Mouse (Mus musculus) frontal cortex, postnatal 36 days (tissue): ENCODE data around the gene Il5.
"Not testable (repeated sequence)": the region's sequence is repeated elsewhere in the genome, so short reads cannot be mapped to it uniquely, and the experiment has no call there.

Experiments
- DNase-seq, 2 experiments: peaks; one replicate each; pipeline ENCODE4 v3.0.0; 2022; ENCODE audit warnings: low spot score in 2 of 2

The Il5 gene

DNA sequence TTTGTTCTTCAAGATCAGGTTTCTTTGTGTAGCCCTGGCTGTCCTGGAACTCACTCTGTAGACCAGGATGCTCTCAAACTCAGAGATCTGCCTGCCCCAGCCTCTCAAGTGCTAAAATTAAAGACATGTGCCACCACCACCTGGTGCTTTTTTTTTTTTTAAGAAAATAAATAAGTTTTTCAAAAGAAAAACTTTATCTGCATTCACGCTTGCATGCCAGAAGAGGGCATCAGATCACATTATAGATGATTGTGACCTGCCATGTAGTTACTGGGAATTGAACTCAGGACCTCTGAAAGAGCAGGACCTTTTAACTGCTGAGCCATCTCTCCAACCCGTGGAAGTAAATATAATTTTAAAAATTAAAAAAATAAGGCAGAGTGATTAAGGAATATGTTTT lies 24.7 kb downstream of the Il5 start:
- DNase-seq, result no peak

DNA sequence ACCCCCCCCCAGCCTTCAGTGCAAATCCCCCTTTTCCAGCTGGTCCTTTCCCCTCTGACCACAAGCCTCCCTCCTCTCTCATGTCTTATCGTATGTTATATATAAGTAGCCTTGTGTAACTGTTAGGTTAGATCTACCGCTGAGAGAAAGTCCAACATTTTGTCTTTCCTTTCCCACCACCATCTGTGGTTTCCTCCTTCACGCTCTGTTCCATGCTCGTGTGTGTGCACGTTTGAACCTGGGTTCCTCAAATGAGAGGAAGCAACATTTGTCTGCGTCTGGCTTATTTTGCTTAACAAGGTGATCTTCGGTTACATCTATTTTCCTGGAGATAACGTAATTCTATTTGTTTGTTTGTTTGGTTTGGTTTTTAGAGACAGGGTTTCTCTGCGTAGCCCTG lies 27.4 kb downstream of the Il5 start:
- DNase-seq, result no peak

DNA sequence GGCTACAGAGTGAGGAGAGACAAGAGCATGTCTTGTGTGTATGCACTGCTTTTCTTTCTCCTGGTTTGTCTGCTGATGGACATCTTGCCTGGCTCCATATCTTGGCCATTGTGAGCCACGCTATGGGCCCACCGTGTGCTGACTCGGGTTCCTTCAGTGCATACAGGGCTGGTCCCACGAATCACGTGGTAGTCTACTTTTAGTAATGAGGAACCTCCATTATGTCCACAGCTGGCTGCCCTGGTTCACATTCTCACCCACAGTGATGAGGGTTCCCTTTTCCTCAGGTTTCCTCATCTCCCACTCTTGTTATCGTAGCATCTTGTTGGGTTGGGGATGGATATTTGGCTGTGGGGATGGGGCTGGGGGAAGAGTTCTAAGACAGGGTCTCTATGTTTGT lies 28.0 kb downstream of the Il5 start:
- no peak for DNase-seq

DNA sequence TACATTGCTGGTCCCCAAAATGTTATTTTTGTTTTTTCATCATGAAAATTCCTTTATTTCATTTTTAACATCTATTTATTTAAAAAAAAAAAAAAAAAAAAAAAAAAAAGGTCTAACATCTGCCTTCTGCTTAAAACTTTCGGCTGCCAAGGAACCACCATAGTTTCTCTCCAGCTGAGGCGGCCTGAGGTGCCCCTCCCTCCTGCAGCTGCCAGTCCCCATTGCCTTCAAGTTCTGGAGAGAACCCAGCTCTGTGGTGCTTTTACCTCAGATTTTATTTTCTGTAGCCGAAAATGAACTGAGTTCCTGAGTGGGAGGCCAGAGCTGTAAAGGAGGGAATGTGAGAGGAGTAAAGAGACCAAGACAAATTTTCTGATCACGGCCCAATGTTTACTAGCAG lies 28.7 kb downstream of the Il5 start:
- DNase-seq, result no peak

DNA sequence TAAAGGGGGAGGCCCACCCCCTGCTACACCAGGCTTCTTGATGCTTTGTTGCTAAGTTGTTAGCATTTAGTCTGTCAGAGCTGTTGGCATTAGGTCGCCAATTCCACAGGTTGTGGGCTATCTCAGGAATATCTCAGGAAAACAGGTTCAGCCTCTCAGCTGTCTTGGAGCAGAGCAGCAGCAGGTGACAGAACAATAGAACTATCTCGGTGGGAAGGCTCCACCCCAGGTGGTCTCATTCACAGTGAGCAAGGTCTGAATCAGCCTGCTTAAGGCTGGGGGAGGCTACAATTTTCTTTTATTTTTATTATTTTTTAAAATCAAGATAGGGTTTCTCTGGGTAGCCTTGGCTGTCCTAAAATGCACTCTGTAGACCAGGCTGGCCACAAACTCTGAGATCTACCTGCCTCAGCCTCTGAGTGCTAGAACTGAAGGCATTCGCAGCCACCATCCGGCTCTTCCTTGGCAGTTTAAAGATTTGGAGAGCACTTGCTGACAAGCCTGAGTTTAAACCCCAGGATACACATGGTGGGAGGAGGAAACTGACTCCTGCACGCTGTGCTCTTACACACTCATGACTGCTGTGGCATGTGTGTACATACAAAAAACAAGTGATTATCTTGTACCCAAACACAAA lies 29.2 kb downstream of the Il5 start:
- no peak for DNase-seq

DNA sequence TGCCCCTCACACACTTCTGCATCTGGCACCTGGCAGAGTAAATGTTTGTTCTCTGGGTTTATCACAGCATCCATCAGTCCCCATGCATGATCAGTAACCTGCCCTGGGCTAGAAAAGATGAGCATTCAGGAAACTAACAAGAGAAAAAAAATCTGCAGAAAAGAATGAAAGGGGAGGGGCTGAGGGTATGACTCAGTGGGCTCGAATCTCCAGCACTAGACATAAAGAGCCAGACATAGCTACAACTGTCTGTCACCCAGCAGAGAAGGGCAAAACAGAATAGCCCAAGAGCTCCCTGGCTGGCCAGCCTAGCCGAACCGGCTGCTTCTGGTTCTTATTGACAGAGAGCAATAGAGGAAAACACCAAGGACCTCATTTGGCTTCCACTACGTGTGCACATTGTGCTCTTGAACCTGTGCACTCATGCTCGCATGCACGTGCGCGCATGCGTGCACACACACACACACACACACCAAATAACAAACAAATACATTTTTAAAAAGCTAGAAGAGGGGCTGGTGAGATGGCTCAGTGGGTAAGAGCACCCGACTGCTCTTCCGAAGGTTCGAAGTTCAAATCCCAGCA lies 34.5 kb downstream of the Il5 start:
- DNase-seq, result no peak

DNA sequence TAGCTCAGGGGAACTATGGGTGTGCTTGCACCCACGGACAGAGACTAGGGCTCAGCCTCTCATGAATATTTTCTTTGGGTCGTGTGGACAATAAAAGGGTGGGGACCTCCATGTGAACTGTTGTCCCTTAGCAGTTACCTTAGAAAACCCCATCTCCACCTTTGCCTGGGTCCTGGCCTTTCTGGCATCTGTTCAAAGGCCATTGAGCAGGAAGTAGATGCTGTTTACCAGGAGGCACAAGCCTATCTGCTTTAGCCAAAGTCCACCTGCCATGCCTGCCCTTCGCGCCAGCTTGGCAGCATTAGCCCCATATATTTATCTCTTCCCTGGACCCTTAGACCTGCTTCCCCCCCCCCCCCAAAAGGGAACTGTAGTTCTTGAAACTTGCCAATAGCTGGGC lies 37.0 kb downstream of the Il5 start:
- DNase-seq, result no peak

DNA sequence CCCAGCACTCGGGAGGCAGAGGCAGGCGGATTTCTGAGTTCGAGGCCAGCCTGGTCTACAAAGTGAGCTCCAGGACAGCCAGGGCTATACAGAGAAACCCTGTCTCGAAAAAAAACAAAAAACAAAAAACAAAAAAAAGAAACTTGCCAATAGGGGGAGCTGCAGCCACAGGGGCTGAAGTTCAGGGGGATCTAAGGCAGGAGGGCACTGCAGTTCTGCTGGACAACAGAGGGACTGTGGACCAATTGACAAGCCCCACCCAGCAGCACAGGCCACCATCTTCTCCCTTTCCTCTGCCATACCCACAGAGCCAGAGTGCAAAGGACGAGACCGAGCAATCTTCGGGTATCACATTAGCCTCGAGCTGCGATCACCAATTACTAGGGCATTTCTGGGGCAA lies 37.4 kb downstream of the Il5 start:
- DNase-seq, result not testable (repeated sequence)

DNA sequence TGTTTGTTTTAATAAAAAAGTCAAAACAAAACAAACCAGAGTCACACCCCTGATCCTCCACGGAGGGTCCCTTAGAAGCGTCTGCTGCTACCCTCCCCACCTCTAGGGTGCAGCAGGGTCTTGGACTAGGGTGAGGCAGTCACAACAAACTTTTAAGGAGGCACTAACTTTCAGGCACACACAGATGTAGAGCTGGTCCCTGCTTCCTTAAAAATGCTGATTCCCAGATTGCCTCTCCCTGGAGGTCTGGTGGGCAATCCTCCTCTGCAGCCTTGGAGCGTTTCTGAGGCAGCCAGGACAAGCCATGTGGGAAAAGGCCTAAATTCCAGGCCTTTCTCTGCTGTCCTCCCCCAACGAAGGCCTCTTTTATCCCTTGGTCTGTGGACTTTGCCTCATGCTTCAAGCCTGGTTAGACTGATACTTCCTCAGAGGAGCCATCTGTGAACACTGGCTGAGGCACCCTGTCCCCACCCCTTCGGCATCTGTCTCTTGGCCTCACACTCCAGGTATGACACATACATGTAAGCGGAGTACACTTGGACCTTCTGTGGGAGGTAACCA lies 38.3 kb downstream of the Il5 start:
- DNase-seq, result no peak

DNA sequence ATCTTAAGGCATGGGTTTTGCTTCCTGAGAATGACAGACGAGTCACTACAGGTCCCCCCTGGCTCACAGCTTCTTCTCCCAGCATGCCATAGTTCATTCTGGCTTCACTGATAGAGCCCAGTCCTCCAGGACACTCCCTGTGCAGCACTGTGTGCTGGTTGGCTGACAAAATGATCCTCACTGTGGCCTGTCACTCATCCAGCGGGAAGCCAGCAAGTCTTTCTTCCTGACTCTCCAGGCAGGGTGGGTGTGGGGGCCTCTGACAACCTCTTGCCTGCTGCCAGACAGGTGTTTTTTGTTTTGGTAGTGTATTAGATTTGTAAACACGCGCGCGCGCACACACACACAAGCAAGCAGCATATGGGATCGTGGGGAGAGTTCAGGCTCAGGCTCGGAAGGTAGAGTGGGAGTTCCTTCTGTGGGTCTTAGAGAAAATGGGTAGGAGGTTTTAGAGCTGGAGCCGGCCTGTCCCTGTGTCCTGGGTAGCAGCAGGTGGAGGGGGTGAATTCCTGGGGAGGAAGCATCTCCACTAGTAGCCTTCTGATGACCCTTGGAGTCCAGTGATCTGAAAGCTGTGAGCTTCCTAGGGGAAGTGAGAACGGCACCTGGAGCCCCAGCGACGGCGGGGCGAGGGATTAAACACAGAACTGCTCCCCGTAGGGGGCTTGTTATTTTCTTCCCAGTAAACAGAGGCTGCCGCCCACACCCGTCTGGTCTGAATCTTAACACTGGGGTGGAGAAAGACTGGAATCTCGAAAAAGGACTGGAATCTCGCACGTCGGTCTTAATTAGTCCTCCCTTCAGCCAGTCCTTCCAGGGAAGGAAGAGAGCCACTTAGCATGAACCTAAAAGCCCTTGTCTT lies 39.2 kb downstream of the Il5 start:
- DNase-seq, result no peak

DNA sequence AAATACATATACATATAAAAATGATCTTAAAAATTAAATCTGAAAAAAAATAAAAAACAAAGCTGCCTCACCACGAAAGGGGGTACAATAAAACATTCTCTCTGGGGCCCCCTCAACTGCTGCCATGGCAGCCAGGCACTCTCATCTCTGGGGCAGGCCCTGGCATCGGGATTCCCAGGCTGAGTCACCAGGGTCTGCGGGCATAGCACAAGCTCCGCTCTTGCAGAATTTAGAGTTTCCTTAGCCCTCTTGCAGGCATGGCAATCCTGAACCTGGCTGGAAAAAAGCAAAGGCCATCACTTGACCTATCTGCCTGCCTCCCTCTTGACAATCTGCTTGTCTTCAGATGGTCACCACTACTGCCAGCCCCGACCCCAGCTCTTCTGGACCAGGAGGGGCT lies 40.7 kb downstream of the Il5 start:
- no peak for DNase-seq

DNA sequence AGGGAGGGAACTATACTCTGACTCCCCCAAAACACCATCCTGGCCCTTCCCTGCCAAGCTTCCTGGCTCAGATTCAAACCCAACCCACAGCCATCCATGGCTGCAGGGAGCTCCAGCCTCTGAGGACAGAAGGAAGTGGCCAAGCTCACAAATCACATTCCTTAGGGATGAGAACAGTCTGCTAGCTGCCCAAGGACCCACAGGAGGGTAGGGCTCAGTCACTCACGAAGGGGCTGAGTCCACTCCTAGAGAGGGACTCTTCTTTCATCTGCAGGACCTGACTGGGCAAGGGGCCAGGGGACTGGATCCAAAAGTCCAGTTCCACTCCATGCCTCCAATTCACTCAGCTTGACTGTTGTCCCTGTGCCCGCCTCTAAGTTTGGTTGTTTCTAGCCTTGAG lies 41.2 kb downstream of the Il5 start:
- no peak for DNase-seq

DNA sequence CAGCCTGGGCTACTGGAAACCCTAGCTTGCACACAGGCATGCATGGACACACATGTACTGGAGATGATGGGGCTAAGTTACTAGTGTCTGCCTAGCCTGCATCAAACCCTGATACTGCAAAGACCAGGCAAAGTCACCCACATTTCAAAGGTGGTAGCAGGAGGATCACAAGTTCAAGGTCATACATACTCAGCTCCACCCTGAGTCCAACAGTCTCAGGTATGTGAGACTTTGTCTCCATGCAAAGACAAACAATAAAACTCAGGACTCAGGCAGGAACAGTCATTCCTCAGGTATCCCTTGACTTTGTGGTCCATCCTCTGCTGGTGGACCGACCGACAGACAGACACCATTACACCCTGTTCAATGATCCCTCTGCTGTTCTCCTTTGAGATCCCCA lies 41.8 kb downstream of the Il5 start:
- DNase-seq, result no peak

DNA sequence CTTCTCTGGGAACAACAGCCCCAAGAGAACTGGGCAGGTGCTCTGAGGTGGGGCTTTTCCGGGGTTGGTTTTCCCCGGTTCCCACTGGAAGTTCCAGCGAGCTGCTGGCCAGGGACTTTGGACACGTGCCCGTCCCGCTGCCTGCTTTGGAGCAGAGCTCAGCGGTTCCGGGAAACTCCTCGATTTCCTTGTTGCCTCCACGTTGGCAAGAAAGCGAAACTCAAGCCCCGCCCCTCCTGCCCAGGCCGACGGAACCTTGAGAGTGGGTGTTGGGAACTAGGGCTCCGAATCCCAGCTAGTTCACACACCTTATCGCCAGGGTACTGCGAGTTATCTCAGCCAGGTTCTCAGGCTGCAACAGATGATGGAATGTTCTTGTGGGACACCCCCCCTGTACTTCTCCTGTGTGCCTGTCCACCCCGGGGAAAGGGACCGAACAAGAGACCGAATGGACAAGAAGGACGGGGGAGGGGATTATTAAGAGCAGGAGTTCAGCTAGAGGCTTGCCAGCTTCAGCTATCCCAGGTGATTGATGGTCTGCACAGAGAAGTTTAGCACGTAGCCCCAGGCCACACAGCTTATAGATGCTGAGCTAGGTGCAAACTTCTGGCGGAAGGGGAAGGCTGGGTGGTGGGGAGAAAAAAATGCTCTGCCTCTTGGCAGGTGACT lies 42.4 kb downstream of the Il5 start:
- peak in 1 of 2 experiments; percentile 25 for DNase-seq

DNA sequence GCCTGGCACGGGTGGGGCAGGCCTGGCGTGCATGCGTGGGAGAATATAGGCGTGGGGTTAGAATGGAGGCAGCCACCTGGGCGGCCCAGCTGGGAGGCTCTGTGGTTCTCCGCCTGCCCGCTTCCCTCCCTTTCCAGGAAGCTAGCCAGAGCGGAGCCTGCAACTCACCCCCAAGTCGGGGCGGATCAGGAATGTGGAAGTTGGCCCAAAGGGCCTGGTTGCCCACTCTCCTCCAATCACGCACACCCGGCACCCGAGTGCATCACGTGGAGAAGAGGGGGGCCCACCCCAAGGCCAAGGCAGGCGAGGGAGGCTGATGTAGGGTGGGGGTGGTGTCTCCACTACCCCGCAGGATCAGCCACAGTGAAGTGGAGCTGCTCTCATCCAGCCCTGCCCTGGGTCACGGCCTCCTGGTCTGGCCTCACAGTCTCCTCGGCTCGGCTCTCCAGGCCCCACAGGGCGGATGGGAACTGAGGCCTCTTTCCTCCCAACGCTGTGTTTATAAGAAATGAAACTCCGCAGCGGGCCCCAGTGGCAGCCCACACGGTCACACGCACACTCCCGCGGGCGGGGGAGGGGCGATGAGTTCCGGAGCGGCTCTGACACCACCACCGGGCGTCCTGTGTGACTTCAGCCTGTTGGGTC lies 43.0 kb downstream of the Il5 start:
- peak; percentile 69 to 73 for DNase-seq

DNA sequence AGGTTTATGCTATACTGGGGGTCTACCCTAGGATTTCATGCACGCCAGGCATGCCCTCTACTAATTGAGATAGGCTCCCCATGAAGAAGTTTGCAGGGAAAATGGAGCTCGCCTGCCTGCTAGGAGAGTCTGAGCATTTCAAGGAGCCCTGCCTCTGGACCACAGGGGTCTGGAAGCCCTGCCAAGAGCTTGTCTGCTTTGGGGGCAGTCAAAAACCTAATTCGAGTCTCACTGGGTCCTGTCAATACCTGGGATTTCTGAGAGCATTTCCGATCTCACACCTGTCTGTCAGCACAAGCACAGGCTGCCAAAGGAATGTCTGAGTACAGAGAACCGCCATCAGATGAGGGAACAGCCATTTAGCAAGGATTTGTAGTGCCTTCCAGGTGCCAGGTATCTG lies 44.0 kb downstream of the Il5 start:
- no peak for DNase-seq

DNA sequence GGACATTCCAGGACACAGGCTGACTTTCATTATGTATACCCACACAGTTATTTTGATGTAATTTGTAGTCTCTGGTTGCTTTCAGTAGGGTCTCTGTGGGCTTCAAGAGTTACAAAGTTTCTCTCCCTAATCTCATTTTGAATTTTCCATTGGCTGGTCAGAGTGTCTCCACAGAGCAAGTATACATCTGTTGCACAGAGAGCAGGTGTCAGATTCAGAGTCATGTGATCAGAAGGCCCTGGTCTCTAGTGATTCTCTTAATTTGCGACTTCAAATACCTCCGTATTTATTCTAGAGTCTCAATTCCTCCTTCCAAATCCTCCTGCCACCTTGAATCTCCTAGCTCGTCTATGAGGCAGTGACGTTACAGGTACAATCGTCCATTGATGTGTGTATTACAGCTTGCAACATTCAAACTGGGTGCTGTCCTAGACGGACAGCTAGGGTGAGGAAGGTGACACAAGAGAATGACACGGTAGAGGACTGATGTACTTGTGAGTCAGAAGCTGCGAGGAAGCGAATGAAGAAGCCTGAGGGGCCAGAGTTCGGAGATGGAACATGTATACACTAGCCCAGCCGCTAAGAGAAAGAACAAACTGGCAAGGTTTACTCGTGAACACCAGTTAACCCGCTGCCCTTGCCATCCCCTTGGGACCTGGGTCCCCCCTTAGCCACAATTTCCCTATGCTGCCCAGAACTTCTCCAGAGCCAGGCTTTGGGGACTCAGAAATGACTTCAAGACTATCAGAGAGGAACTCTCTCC lies 48.0 kb downstream of the Il5 start:
- DNase-seq, result no peak

DNA sequence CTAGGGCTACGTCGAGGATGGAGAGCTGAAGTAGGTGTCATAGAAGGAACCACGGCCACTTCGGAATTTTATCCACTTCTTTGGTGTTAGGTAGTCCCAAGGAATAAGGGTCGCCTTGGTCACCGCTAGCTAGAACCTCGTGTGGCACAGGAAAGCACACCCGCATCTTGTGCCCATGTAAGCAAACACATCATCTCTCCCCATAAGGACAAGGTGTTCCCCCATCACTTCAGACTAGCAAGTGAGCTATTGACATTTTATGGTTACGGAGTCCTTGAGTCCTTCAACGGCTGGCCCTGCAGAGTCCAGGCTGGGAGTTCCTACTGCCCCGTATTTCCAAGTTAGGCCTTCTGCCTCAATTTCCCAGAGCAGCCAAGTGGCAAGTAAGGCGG lies 48.6 kb downstream of the Il5 start:
- no peak for DNase-seq

DNA sequence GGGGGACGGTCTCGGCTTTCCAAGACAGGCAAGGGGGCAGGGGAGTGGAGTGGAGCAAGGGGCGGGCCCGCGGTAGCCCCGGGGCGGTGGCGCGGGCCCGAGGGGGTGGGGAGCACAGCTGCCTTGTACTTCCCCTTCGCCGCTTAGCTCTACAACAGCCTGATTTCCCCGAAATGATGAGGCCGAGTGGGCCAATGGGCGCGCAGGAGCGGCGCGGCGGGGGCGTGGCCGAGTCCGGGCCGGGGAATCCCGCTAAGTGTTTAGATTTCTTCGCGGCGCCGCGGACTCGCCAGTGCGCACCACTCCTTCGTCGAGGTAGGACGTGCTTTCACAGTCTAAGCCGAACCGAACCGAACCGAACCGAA lies 49.1 kb downstream of the Il5 start, which contains the start of gene Irf1:
Gene Irf1, plus strand, starts transcription at position 255 of the 365 bp plus-strand sequence.
- peak; percentile 82 to 85 for DNase-seq

DNA sequence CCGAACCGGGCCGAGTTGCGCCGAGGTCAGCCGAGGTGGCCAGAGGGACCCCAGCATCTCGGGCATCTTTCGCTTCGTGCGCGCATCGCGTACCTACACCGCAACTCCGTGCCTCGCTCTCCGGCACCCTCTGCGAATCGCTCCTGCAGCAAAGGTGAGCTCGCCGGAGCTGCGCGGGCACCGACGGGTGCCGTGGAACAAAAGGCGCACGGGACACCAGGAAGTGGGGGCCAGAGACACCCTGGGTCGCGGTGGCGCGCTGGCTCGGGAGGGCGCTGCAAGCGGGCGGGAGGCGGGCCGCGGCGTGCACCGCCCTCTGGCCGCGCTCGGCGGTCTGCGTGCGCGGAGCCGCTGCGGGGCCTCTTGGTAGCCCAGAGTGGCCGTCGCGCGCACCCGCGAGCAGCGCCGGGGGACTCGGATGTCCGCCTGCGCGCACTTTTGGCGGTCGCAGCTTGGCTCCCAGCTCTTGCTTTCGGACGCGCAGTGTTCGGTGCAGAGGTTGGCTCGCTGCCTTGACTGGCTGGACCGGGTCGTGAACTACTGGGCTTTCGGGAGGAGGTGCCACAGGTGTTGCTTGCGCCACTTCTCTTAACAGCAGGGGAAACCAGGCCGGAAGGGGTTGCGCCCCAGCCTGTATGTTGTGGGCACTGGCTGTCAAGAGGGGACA lies 49.7 kb downstream of the Il5 start:
- DNase-seq, result peak; percentile 47 to 58
